Mouse (Mus musculus) ES-Bruce4 (cell line): Measurements from ENCODE around the gene Galntl6.

Experiments
- CTCF ChIP-seq: IDR thresholded peaks from one replicate; pipeline ENCODE4 v1.8.1; 2011; ENCODE audit warnings: low read depth, low read length
- POLR2A ChIP-seq: IDR thresholded peaks from one replicate; pipeline ENCODE4 v1.8.1; 2011; ENCODE audit warnings: low read length; ENCODE audit not compliant: insufficient read depth

DNA sequence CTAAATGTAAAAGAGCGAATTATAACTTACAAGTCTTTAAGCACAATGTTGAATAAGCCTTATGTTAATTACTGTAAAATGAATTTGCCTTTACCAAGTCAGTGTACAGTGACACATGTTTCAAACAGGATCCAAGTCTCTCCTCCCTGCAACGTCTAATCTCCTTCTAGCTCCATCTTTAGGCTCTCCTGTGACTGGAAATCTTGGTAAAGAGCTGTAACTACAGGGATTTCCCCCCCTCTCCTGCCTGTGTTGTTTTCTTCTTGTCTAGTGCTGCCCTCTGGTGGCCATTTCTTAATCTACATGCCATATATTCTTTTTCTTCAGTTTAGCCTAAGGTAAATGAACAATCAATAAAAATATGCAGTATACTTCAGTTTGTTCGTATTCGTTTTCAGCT is 1112.1 kb downstream of the Galntl6 start:
- no peak for TF ChIP-seq CTCF
- no peak for TF ChIP-seq POLR2A
